9 mouse cellular contexts compared by ENCODE assay signal in the genomic region with DNA sequence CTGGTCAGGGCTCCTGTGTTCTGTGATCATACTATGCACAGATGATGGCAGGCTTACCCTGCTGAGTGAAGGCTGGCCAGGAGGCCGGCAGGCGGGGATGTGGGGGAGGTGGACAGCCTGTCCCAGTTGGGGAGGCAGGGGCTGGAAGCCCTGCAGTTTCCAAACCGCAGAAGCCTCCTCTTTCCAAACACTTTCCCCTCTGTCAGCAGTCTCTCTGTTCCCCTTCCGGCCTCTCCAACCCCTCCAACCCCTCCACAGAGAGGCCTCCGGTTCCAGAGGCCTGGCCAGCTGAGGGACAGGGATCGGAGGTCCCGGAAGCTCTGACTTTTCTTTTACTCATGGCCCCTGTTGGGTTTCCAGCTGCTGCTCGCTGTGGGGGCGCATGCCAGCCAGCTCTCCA.
A peak's percentile ranks its signal among the peaks of the same experiment; 100 is the strongest.
DNase-seq lines count a peak whose midpoint lies in the region; ATAC-seq lines count a peak whose summit lies in the region.
"Had no signal": no experiment of that assay in that cellular context is flagged by ENCODE, and none has a peak within 500 bp of the region (broad histone marks: within the 10 kb centered on the region; RNA-seq: fewer than 3 reads in every experiment).

No protein-coding gene starts in this region.

- DNase-seq in hindbrain, embryonic 10.5 days (ENCODE audit: low spot score), result no peak
- no peak for DNase-seq in hindbrain, embryonic 11.5 days (ENCODE audit: low spot score)
- no peak for DNase-seq in heart, embryonic 10.5 days (ENCODE audit: low spot score)
- peak; percentile 72 for DNase-seq in kidney, postnatal 14 days
- DNase-seq in cerebellum, adult 9-11 months, result no peak
- DNase-seq in c-Kit-positive CD71-positive TER-119-positive erythroid progenitor cells, embryonic 14.5 days (ENCODE audit: low spot score), result no peak

- no peaks in the 10 kb centered on the region for H3K9me3 ChIP-seq in hindbrain, embryonic 10.5 days
- H3K9me3 ChIP-seq in hindbrain, embryonic 11.5 days (ENCODE audit: control insufficient read depth, low read length), result no peaks in the 10 kb centered on the region
- no peaks in the 10 kb centered on the region for H3K9me3 ChIP-seq in heart, embryonic 10.5 days

- peaks cover 19% of the 10 kb centered on the region for H3K4me1 ChIP-seq in hindbrain, embryonic 10.5 days (replicated peaks)
- H3K4me1 ChIP-seq in hindbrain, embryonic 11.5 days (replicated peaks; ENCODE audit: control insufficient read depth, insufficient read depth, low read length), result no peaks in the 10 kb centered on the region
- H3K4me1 ChIP-seq in brown adipose tissue, adult 24 weeks (ENCODE audit: control insufficient read depth, insufficient read depth, insufficient read length, low read length), result peaks cover 65% of the 10 kb centered on the region
- H3K4me1 ChIP-seq in heart, embryonic 10.5 days, result peaks cover 37% of the 10 kb centered on the region

- no peaks in the 10 kb centered on the region for H3K27me3 ChIP-seq in hindbrain, embryonic 10.5 days (ENCODE audit: insufficient read depth, poor library complexity, severe bottlenecking)
- no peaks in the 10 kb centered on the region for H3K27me3 ChIP-seq in hindbrain, embryonic 11.5 days (ENCODE audit: control insufficient read depth, insufficient read depth, low read length)
- H3K27me3 ChIP-seq in heart, embryonic 10.5 days (ENCODE audit: insufficient read depth, poor library complexity, severe bottlenecking), result no peaks in the 10 kb centered on the region

- H3K36me3 ChIP-seq in hindbrain, embryonic 10.5 days, result peaks cover 93% of the 10 kb centered on the region
- H3K36me3 ChIP-seq in hindbrain, embryonic 11.5 days (ENCODE audit: control insufficient read depth, insufficient read depth, low read length), result no peaks in the 10 kb centered on the region
- peaks cover 93% of the 10 kb centered on the region for H3K36me3 ChIP-seq in heart, embryonic 10.5 days

- H3K4me3 ChIP-seq in hindbrain, embryonic 10.5 days, result no peak overlapping the region
- H3K4me3 ChIP-seq in hindbrain, embryonic 11.5 days (ENCODE audit: low read depth, low read length), result no peak overlapping the region
- H3K4me3 ChIP-seq in brown adipose tissue, adult 24 weeks (ENCODE audit: insufficient read depth, low read depth, low read length), result no peak overlapping the region
- no peak overlapping the region for H3K4me3 ChIP-seq in heart, embryonic 10.5 days

- no peak for ATAC-seq in hindbrain, embryonic 11.5 days (ENCODE audit: low FRiP score)
- no peak for ATAC-seq in megakaryocyte, adult 5-6 weeks (ENCODE audit: poor library complexity, severe bottlenecking)
- ATAC-seq: CD4-positive, CD25-positive, alpha-beta regulatory T cell, adult 4 months had no signal

- no peak overlapping the region for H3K4me2 ChIP-seq in hindbrain, embryonic 11.5 days (replicated peaks; ENCODE audit: low read depth, low read length)

- peak overlapping the region; percentile 41 for H3K27ac ChIP-seq in hindbrain, embryonic 10.5 days
- no peak overlapping the region for H3K27ac ChIP-seq in hindbrain, embryonic 11.5 days (ENCODE audit: low read depth, low read length)
- peak overlapping the region; percentile 75 for H3K27ac ChIP-seq in brown adipose tissue, adult 24 weeks (replicated peaks; ENCODE audit: low read depth, low read length)
- peak overlapping the region; percentile 10; the same call in 1 of the 2 replicates for H3K27ac ChIP-seq in heart, embryonic 10.5 days

- 83% methylated on average over 9 of the region's 9 CpGs for WGBS in hindbrain, embryonic 10.5 days
- WGBS in hindbrain, embryonic 11.5 days, result 71% methylated on average over 9 of the region's 9 CpGs
- WGBS in heart, embryonic 10.5 days, result 69% methylated on average over 9 of the region's 9 CpGs

- H3K9ac ChIP-seq in hindbrain, embryonic 11.5 days (ENCODE audit: low read depth, low read length), result no peak overlapping the region
